Mouse (Mus musculus) stomach, postnatal 0 days (tissue): ENCODE results near the gene Sap30bp.

Experiments used
- CTCF ChIP-seq: IDR thresholded peaks from 2 replicates; pipeline ENCODE4 v1.5.1; 2016; ENCODE audit warnings: antibody characterized with exemption, low read depth, mild to moderate bottlenecking, moderate library complexity
- EP300 ChIP-seq: optimal IDR thresholded peaks from 2 replicates; pipeline ENCODE3; 2016; ENCODE audit warnings: antibody characterized with exemption

DNA sequence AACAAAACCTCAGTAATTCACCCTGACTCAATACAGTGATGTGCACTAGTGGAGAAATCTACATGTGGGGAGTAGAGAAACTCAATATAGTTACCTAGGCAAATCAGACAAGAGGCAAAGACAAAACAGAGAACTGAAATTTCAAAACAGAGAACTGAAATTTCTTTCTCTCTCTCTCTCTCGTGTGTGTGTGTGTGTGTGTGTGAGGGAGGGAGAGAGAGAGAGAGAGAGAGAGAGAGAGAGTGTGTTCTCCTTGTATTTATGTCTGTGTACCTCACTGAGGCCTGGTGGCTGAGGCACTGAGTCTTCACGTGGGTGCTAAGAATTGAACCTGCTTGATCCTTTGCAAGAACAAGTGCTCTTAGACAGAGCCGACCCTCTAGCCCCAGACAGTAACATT is 3.3 kb upstream of the Sap30bp start:
- TF ChIP-seq CTCF (no peak), EP300 (no peak)
